Mouse (Mus musculus): Measurements from ENCODE around the gene 4930402H24Rik. TPM values are rescaled to one million over a fixed set of nuclear protein-coding genes. Genes with fewer than 3 reads are reported as not detected.

Gene 4930402H24Rik
- total RNA-seq (2023): 13.8 to 20.1 TPM (median 15.8 TPM) in 4 replicates

DNA sequence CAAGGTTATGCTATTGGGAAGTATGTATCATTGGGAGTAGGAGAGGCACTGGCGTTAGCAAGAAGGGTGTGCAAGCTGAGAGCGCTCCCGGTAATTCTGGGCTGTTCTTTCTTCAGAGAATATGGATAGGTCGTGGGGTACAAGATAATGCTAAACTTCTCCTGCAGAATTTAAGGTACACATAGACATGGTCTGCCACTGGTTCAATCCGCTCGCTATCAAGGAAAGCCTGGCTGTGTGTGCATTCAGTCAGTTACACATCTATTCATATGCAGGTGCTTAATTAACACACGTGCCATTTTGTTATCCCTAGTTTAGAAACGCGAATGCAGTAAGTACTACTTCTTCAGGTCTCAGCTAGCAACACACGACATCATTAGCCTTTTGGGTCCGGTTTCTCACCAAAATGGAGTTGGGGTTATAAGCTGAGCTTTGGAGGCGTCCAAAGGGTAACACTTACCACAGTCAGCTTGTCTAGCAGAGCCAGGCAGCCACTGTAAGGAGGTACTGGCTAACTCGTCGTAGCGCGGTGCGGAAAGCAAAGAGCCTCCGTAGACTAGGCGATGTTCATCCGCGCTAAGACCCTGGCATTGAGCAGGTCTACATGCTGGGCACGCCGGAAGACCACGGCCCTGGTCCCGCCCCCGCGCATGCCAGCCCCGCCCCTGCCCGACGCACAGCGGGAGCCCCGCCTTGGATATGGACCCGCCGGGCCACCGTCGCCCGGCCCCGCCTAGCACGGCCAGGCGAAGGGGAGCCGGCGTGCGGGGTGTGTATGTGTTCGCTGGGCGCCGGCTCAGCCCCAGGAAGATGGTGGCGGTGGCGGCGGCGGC is at the start of gene 4930402H24Rik, which contains the start of gene Atrn:
Gene 4930402H24Rik (minus strand): TSS at position 656 of the 833 bp plus-strand sequence.
Gene Atrn (plus strand): TSS at position 745 of the 833 bp plus-strand sequence.

GRCm38 (mm10) chr2:130697153-130697810 is 208.9 kb downstream of the 4930402H24Rik start, which contains the start of gene Slc4a11:
Gene Slc4a11, minus strand, starts transcription at chr2:130697519.

GRCm38 (mm10) chr2:130667559-130667958 is 238.6 kb downstream of the 4930402H24Rik start, which contains the start of gene Itpa:
Gene Itpa, plus strand, starts transcription at chr2:130667610.

DNA sequence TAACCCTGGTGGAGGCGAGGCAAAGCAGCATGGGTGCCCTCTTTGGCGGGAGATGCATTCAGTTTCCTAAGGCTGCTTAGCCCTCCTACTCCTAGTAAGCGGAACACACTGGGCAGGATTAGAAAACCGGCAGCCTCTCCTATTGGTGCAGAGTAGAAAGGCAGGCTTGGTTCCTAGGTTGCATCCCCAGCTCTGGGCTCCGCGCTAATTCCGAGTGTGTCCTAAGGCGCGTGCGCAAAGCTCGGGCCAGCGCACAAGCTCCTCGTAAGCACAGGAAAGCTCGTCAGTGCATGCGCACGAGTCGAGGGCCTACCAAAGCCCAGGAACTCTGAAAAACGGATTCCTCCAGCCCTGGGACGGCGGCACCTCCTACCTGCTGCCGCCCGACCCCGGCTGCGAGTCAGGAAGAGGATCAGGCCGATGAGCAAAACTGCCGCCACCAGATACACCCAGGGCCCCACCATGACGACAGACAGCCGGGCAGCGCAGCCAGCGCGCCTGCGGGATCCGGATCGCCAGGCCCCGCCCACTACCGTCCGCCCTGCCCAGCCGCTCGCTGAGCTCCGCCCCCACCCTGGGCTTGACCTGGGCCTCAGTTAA is 242.0 kb downstream of the 4930402H24Rik start, which contains the start of gene Ddrgk1:
Gene Ddrgk1 (minus strand): TSS at position 558 of the 600 bp plus-strand sequence.

Other genes with a start within 250 kb of the 4930402H24Rik start
- 136 to 184 TPM (median 139 TPM) in 4 replicates for gene Ddrgk1, start 241.7 kb downstream of the 4930402H24Rik start, total RNA-seq (2023)
- 12.3 to 17.0 TPM (median 14.2 TPM) in 4 replicates for gene Itpa, start 238.8 kb downstream of the 4930402H24Rik start, total RNA-seq (2023)
- gene Slc4a11, start 208.9 kb downstream of the 4930402H24Rik start, total RNA-seq (2023): 5.1 to 8.9 TPM (median 6.6 TPM) in 4 replicates
- gene Atrn, start 89 bp upstream of the 4930402H24Rik start, total RNA-seq (2023): 17.8 to 19.6 TPM (median 18.5 TPM) in 4 replicates
- gene Gfra4, start 136.7 kb upstream of the 4930402H24Rik start, total RNA-seq (2023): not detected in 4 replicates
- gene Adam33, start 157.4 kb upstream of the 4930402H24Rik start, total RNA-seq (2023): not detected in 4 replicates
- gene Siglec1, start 180.4 kb upstream of the 4930402H24Rik start, total RNA-seq (2023): 0.09 to 0.38 TPM (median 0.21 TPM) in 4 replicates
- 0.21 TPM in 1 of 4 replicates, not detected in the others for gene Hspa12b, start 220.9 kb upstream of the 4930402H24Rik start, total RNA-seq (2023)
- not detected in 4 replicates for gene Gm11037, start 227.1 kb upstream of the 4930402H24Rik start, total RNA-seq (2023)